Mouse (Mus musculus): ENCODE results near the gene Cnn2. TPM values are rescaled to one million over a fixed set of nuclear protein-coding genes. Genes with fewer than 3 reads are reported as not detected.
A peak's percentile ranks its signal among the peaks of the same experiment; 100 is the strongest.

Gene Cnn2
- polyA plus RNA-seq, 1 experiment from 2014 or later = 199 TPM

GRCm38 (mm10) chr10:79974087-79974486 lies 14.3 kb upstream of the Cnn2 start:
- Histone ChIP-seq H3K4me3 (no peak overlapping the region; the same call in 1 of the 2 replicates), H3K27ac (replicated peaks) (no peak overlapping the region), H3K4me1 (peaks cover 13% of the 10 kb centered on the region), H3K9me3 (replicated peaks) (0 out of 2 replicates have a peak, but pooled peaks cover 8% of the 10 kb centered on the region), H3K36me3 (peaks cover 54% of the 10 kb centered on the region), H3K27me3 (ENCODE audit: low read depth, poor library complexity, severe bottlenecking) (peaks cover 75% of the 10 kb centered on the region)
- WGBS = 92% methylated on average over 21 of the region's 21 CpGs
- DNase-seq (ENCODE audit: low spot score) = no peak

DNA sequence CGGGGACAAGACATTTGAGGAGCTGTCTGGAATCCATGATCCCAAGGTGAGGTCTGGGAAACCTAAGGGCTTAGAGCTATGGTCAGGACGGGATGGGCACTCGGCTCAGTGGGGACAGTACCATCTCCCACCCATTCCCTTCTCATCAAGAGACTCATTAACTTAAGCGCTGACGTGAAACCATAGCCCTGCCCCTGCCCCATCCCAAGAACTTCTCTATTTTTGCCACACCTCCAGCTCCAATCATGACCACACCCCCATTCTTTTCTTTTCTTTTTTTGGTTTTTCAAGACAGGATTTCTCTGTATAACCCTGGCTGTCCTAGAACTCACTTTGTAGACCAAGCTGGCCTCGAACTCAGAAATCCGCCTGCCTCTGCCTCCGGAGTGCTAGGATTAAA lies 13.7 kb upstream of the Cnn2 start:
- H3K27me3 ChIP-seq (ENCODE audit: low read depth, poor library complexity, severe bottlenecking) = peaks cover 69% of the 10 kb centered on the region
- H3K36me3 ChIP-seq = peaks cover 60% of the 10 kb centered on the region
- H3K4me3 ChIP-seq = no peak overlapping the region

GRCm38 (mm10) chr10:79976071-79976721 lies 12.2 kb upstream of the Cnn2 start:
- DNase-seq (ENCODE audit: low spot score) = no peak
- WGBS = 83% methylated on average over 28 of the region's 28 CpGs
- H3K4me1 ChIP-seq = peaks cover 10% of the 10 kb centered on the region
- H3K36me3 ChIP-seq = peaks cover 67% of the 10 kb centered on the region
- H3K9me3 ChIP-seq (replicated peaks) = 0 out of 2 replicates have a peak, but pooled peaks cover 8% of the 10 kb centered on the region
- H3K27ac ChIP-seq (replicated peaks) = no peak overlapping the region
- peak overlapping the region; percentile 22; the same call in 1 of the 2 replicates for H3K4me3 ChIP-seq
- H3K27me3 ChIP-seq (ENCODE audit: low read depth, poor library complexity, severe bottlenecking) = peaks cover 54% of the 10 kb centered on the region

More for the DNA sequence above, 13.7 kb upstream of the Cnn2 start:
- H3K27ac ChIP-seq (replicated peaks) = no peak overlapping the region
- H3K4me1 ChIP-seq = peaks cover 15% of the 10 kb centered on the region
- 0 out of 2 replicates have a peak, but pooled peaks cover 8% of the 10 kb centered on the region for H3K9me3 ChIP-seq (replicated peaks)
- no peak for DNase-seq (ENCODE audit: low spot score)
- WGBS = 92% methylated on average over 8 of the region's 8 CpGs

GRCm38 (mm10) chr10:79976722-79977107 lies 11.7 kb upstream of the Cnn2 start:
- peak overlapping the region; percentile 22; the same call in 1 of the 2 replicates for H3K4me3 ChIP-seq

GRCm38 (mm10) chr10:79977324-79977723 lies 11.1 kb upstream of the Cnn2 start:
- WGBS = 77% methylated on average over 28 of the region's 28 CpGs
- Histone ChIP-seq H3K4me1 (peaks cover 14% of the 10 kb centered on the region), H3K27me3 (ENCODE audit: low read depth, poor library complexity, severe bottlenecking) (peaks cover 43% of the 10 kb centered on the region), H3K4me3 (peak overlapping the region; percentile 20; the same call in 1 of the 2 replicates), H3K9me3 (replicated peaks) (0 out of 2 replicates have a peak, but pooled peaks cover 8% of the 10 kb centered on the region), H3K36me3 (peaks cover 76% of the 10 kb centered on the region), H3K27ac (replicated peaks) (no peak overlapping the region)
- DNase-seq (ENCODE audit: low spot score) = no peak

More at GRCm38 (mm10) chr10:79976722-79977107, 11.7 kb upstream of the Cnn2 start:
- Histone ChIP-seq H3K36me3 (peaks cover 72% of the 10 kb centered on the region), H3K27ac (replicated peaks) (no peak overlapping the region), H3K27me3 (ENCODE audit: low read depth, poor library complexity, severe bottlenecking) (peaks cover 49% of the 10 kb centered on the region), H3K4me1 (peaks cover 11% of the 10 kb centered on the region; the same call in 1 of the 2 replicates), H3K9me3 (replicated peaks) (0 out of 2 replicates have a peak, but pooled peaks cover 8% of the 10 kb centered on the region)
- 68% methylated on average over 36 of the region's 36 CpGs for WGBS
- DNase-seq (ENCODE audit: low spot score) = no peak

GRCm38 (mm10) chr10:79978061-79978460 lies 10.3 kb upstream of the Cnn2 start:
- 95% methylated on average over 21 of the region's 21 CpGs for WGBS
- Histone ChIP-seq H3K4me3 (0 out of 2 replicates have a peak overlapping the region, but pooled peaks have one; percentile 20), H3K36me3 (peaks cover 79% of the 10 kb centered on the region), H3K9me3 (replicated peaks) (0 out of 2 replicates have a peak, but pooled peaks cover 8% of the 10 kb centered on the region), H3K27ac (replicated peaks) (no peak overlapping the region), H3K27me3 (ENCODE audit: low read depth, poor library complexity, severe bottlenecking) (peaks cover 35% of the 10 kb centered on the region), H3K4me1 (peaks cover 21% of the 10 kb centered on the region)
- DNase-seq (ENCODE audit: low spot score) = no peak

- no peak for DNase-seq (ENCODE audit: low spot score)
- no peak overlapping the region for H3K27ac ChIP-seq (replicated peaks)
- 0 out of 2 replicates have a peak, but pooled peaks cover 8% of the 10 kb centered on the region for H3K9me3 ChIP-seq (replicated peaks)
- WGBS = 94% methylated on average over 22 of the region's 22 CpGs
- H3K36me3 ChIP-seq = peaks cover 69% of the 10 kb centered on the region
- H3K4me3 ChIP-seq = peak overlapping the region; percentile 5; the same call in 1 of the 2 replicates
- H3K27me3 ChIP-seq (ENCODE audit: low read depth, poor library complexity, severe bottlenecking) = peaks cover 25% of the 10 kb centered on the region
- H3K4me1 ChIP-seq = peaks cover 28% of the 10 kb centered on the region
Measured at GRCm38 (mm10) chr10:79979401-79980155, 8.8 kb upstream of the Cnn2 start.

GRCm38 (mm10) chr10:79983205-79983604 lies 5.2 kb upstream of the Cnn2 start:
- 85% methylated on average over 5 of the region's 5 CpGs for WGBS
- Histone ChIP-seq H3K4me1 (peaks cover 50% of the 10 kb centered on the region), H3K36me3 (peaks cover 34% of the 10 kb centered on the region), H3K9me3 (replicated peaks) (no peaks in the 10 kb centered on the region), H3K27ac (replicated peaks) (peak overlapping the region; percentile 91), H3K27me3 (ENCODE audit: low read depth, poor library complexity, severe bottlenecking) (peaks cover 23% of the 10 kb centered on the region), H3K4me3 (peak overlapping the region; percentile 81)
- DNase-seq (ENCODE audit: low spot score) = no peak

DNA sequence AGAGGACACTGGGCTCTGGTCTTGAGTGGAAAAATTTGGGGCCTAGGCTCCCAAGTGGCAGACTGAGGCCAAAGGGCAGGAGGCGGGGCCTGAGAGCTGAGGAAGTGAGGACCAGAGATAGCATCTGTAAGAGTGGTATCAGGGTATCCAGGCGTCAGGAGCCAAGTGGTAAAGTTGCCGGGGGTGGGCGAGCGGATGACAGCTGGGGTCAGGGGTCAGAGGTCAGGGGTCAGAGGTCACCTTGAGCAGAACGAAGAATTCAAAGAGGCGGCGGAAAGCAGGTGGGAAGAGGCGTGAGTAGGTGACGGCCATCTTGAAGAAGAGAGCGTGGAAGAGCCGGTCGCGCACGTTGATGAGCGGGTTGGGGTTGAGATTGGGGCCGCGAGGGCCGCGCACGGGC lies 4.7 kb upstream of the Cnn2 start:
- H3K27me3 ChIP-seq (ENCODE audit: low read depth, poor library complexity, severe bottlenecking) = peaks cover 26% of the 10 kb centered on the region
- WGBS = 2% methylated on average over 21 of the region's 21 CpGs
- peak; percentile 67 for DNase-seq (ENCODE audit: low spot score)
- no peaks in the 10 kb centered on the region for H3K9me3 ChIP-seq (replicated peaks)
- H3K36me3 ChIP-seq = peaks cover 29% of the 10 kb centered on the region
- H3K27ac ChIP-seq (replicated peaks) = peak overlapping the region; percentile 91
- peaks cover 55% of the 10 kb centered on the region for H3K4me1 ChIP-seq
- peak overlapping the region; percentile 81 for H3K4me3 ChIP-seq

- Histone ChIP-seq H3K36me3 (peaks cover 23% of the 10 kb centered on the region), H3K9me3 (replicated peaks) (no peaks in the 10 kb centered on the region), H3K4me1 (peaks cover 61% of the 10 kb centered on the region), H3K4me3 (peak within 1 kb of the TSS; percentile 81), H3K27me3 (ENCODE audit: low read depth, poor library complexity, severe bottlenecking) (peaks cover 33% of the 10 kb centered on the region), H3K27ac (replicated peaks) (peak within 1 kb of the TSS; percentile 91)
- DNase-seq (ENCODE audit: low spot score) = peak; percentile 86
- 1% methylated on average over 49 of the region's 49 CpGs for WGBS
Measured at GRCm38 (mm10) chr10:79984195-79984816, 4.1 kb upstream of the Cnn2 start, which contains the start of gene Tmem259. Gene Tmem259, minus strand, starts transcription at chr10:79984330.

- peak overlapping the region; percentile 81 for H3K4me3 ChIP-seq
- WGBS = under 1% methylated on average over 22 of the region's 22 CpGs
- H3K9me3 ChIP-seq (replicated peaks) = no peaks in the 10 kb centered on the region
- peaks cover 38% of the 10 kb centered on the region for H3K27me3 ChIP-seq (ENCODE audit: low read depth, poor library complexity, severe bottlenecking)
- H3K36me3 ChIP-seq = peaks cover 17% of the 10 kb centered on the region
- DNase-seq (ENCODE audit: low spot score) = peak; percentile 94
- peaks cover 64% of the 10 kb centered on the region for H3K4me1 ChIP-seq
- H3K27ac ChIP-seq (replicated peaks) = peak overlapping the region; percentile 91
Measured at GRCm38 (mm10) chr10:79984871-79985270, 3.5 kb upstream of the Cnn2 start.
